Mouse (Mus musculus) forebrain, embryonic 14.5 days (tissue): ENCODE measurements around the gene Aire. TPM values are rescaled to one million over a fixed set of nuclear protein-coding genes. Genes with fewer than 3 reads are reported as not detected.
"Not testable (repeated sequence)": the region's sequence is repeated elsewhere in the genome, so short reads cannot be mapped to it uniquely, and the experiment has no call there.

Source experiments
- ATAC-seq: fragments of 200-750 bp; cut with Nextera tagmentation; 2 replicates; pipeline ENCODE4 v1.8.0; 2017; ENCODE audit warnings: mild to moderate bottlenecking, moderate library complexity
- DNase-seq: peaks from one replicate; pipeline ENCODE4 v3.0.0-alpha.2; 2015; ENCODE audit warnings: low spot score
- H3K27ac ChIP-seq: fragments of 300-500 bp; sonication (generic); 2 replicates; pipeline ENCODE4 v1.5.1; 2014; ENCODE audit warnings: low read depth, mild to moderate bottlenecking, control low read depth, low read length, moderate library complexity
- H3K27me3 ChIP-seq: fragments of 300-500 bp; sonication (generic); replicated peaks from 2 replicates; pipeline ENCODE4 v1.6.1; 2014; ENCODE audit warnings: low read length, control low read depth, mixed read lengths; ENCODE audit not compliant: control insufficient read depth, insufficient read depth
- H3K36me3 ChIP-seq: fragments of 300-500 bp; sonication (generic); 2 replicates; pipeline ENCODE4 v1.6.1; 2014; ENCODE audit warnings: low read length, control low read depth; ENCODE audit not compliant: control insufficient read depth, insufficient read depth
- H3K4me1 ChIP-seq: fragments of 300-500 bp; sonication (generic); 2 replicates; pipeline ENCODE4 v1.6.1; 2014; ENCODE audit warnings: antibody characterized with exemption, low read length, control low read depth; ENCODE audit not compliant: control insufficient read depth, insufficient read depth
- H3K4me2 ChIP-seq: fragments of 300-500 bp; sonication (generic); 2 replicates; pipeline ENCODE4 v1.6.1; 2014; ENCODE audit warnings: mild to moderate bottlenecking, control low read depth, low read length
- H3K4me3 ChIP-seq: fragments of 300-500 bp; sonication (generic); 2 replicates; pipeline ENCODE4 v1.5.1; 2014; ENCODE audit warnings: low read depth, low read length, control low read depth
- H3K9ac ChIP-seq: fragments of 300-500 bp; sonication (generic); 2 replicates; pipeline ENCODE4 v1.6.1; 2014; ENCODE audit warnings: mild to moderate bottlenecking, low read length, control low read depth, moderate library complexity
- H3K9me3 ChIP-seq: fragments of 300-500 bp; sonication (generic); replicated peaks from 2 replicates; pipeline ENCODE4 v1.6.1; 2016; ENCODE audit warnings: low read length, control low read depth, mixed read lengths; ENCODE audit not compliant: control insufficient read depth
- WGBS: fragments of 180-500 bp; shearing (Covaris S2); extraction: QIAGEN DNeasy Blood & Tissue Kit; methylation state at CpG from one replicate; pipeline ENCODE4 v1.1.7; 2014; 5-methylcytosine and 5-hydroxymethylcytosine counted together
- polyA plus RNA-seq: library from polyadenylated mRNA; unstranded; fragments of >200 nt; fragmentation: Nextera tagmentation; extraction: Ambion mirVana; gene quantifications from 2 replicates; pipeline ENCODE4 v1.2.1, GENCODE M21; 2014

Gene Aire
- polyA plus RNA-seq, 1 experiment from 2014 or later, result 0.14 TPM

DNA sequence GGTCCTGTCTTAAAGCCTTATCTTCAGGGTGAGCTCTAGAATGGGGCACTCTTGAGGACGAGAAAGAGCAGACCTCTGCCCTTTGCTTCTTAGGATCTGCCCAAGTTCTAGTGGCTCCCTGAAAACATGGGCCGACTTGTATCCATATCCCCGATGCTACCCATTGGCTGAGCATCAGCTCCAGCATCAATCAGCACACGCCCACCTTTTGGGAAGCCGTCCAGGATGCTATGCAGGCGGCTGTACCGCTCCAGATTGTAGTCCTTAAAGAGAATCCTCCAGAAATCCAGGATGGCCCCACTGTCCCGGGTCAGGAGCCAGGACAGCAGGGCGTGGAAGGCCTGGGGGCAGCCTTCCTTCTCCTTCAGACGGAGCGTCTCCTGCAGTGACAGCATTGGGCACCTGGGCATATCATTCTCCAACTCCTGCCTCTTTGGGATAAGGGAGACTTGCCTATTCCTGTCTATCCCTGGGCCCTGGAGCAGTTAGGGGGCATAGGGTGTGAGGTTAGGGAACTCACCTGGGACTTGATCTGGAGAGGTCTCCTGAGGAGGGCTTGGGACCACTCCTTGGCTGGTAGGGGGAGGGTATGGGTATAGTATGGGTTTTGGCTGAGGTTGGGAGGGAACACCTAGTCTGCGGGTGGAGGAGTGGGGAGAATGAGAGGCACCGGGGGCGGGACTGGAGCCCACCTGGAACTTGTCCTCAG lies 559 bp downstream of the Aire start:
- H3K27ac ChIP-seq, result no peak overlapping the region
- 62% methylated on average over 14 of the region's 14 CpGs for WGBS
- no peak overlapping the region; the same call in 1 of the 2 replicates for H3K9ac ChIP-seq
- H3K4me2 ChIP-seq, result peak overlapping the region; percentile 46
- DNase-seq, result no peak
- no peaks in the 10 kb centered on the region for H3K9me3 ChIP-seq
- no peak; the same call in none of the 2 replicates for ATAC-seq
- H3K4me1 ChIP-seq, result no peaks in the 10 kb centered on the region
- H3K4me3 ChIP-seq, result peak overlapping the region; percentile 17
- H3K36me3 ChIP-seq, result no peaks in the 10 kb centered on the region
- H3K27me3 ChIP-seq, result no peaks in the 10 kb centered on the region

- no peaks in the 10 kb centered on the region for H3K36me3 ChIP-seq
- ATAC-seq (no peak), DNase-seq (no peak)
- WGBS, result 81% methylated on average over 7 of the region's 7 CpGs
- H3K4me1 ChIP-seq, result no peaks in the 10 kb centered on the region
- H3K9me3 ChIP-seq, result no peaks in the 10 kb centered on the region
- H3K4me3 ChIP-seq, result no peak overlapping the region
- no peak overlapping the region for H3K27ac ChIP-seq
- H3K9ac ChIP-seq, result no peak overlapping the region
- no peak overlapping the region for H3K4me2 ChIP-seq
- no peaks in the 10 kb centered on the region for H3K27me3 ChIP-seq
Observed at GRCm38 (mm10) chr10:78042096-78042495, 1.3 kb downstream of the Aire start.

DNA sequence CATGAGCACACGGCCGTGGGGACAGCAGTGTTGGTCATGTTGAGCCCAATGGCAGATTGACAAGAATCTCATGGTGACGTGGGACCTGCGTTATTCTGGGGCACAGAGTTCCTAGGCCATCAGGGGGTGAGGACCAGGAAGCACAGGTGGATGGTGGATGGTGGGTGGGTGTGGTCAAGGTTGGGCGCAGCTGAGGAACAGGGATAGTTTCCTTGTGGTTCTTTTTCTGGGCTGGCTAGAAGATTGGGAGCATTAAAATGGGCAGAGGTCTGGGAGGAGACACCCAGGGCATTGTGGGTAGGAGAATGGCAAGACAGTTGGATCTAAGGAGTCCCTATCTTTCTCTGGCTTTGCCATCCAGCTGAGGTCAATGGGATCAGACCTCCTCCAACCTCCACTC lies 1.8 kb downstream of the Aire start, which contains the start of gene Dnmt3l:
TSS of gene Dnmt3l (plus strand) at position 301 of the 400 bp plus-strand sequence.
- 89% methylated on average over 5 of the region's 5 CpGs for WGBS
- H3K9ac ChIP-seq, result no peak within 1 kb of the TSS
- DNase-seq, result no peak
- no peak for ATAC-seq
- no peaks in the 10 kb centered on the region for H3K4me1 ChIP-seq
- no peak within 1 kb of the TSS for H3K4me2 ChIP-seq
- H3K27ac ChIP-seq, result no peak within 1 kb of the TSS
- no peaks in the 10 kb centered on the region for H3K9me3 ChIP-seq
- H3K27me3 ChIP-seq, result no peaks in the 10 kb centered on the region
- no peaks in the 10 kb centered on the region for H3K36me3 ChIP-seq
- H3K4me3 ChIP-seq, result no peak within 1 kb of the TSS

- WGBS, result 89% methylated on average over 4 of the region's 4 CpGs
- DNase-seq, result no peak
- H3K27ac ChIP-seq, result no peak overlapping the region
Observed at GRCm38 (mm10) chr10:78037139-78037538, 6.3 kb downstream of the Aire start.

GRCm38 (mm10) chr10:78031987-78032386 lies 11.4 kb downstream of the Aire start:
- Histone ChIP-seq H3K4me2 (no peak overlapping the region), H3K9ac (no peak overlapping the region), H3K27me3 (no peaks in the 10 kb centered on the region), H3K36me3 (no peaks in the 10 kb centered on the region), H3K4me3 (no peak overlapping the region), H3K4me1 (no peaks in the 10 kb centered on the region), H3K27ac (no peak overlapping the region), H3K9me3 (no peaks in the 10 kb centered on the region)
- 86% methylated on average over 2 of the region's 2 CpGs for WGBS
- no peak for DNase-seq
- ATAC-seq, result no peak

More at GRCm38 (mm10) chr10:78037139-78037538, 6.3 kb downstream of the Aire start:
- H3K4me3 ChIP-seq, result no peak overlapping the region
- no peaks in the 10 kb centered on the region for H3K4me1 ChIP-seq
- H3K36me3 ChIP-seq, result no peaks in the 10 kb centered on the region
- H3K27me3 ChIP-seq, result no peaks in the 10 kb centered on the region
- H3K9me3 ChIP-seq, result no peaks in the 10 kb centered on the region
- ATAC-seq, result no peak
- H3K9ac ChIP-seq, result no peak overlapping the region
- H3K4me2 ChIP-seq, result no peak overlapping the region

DNA sequence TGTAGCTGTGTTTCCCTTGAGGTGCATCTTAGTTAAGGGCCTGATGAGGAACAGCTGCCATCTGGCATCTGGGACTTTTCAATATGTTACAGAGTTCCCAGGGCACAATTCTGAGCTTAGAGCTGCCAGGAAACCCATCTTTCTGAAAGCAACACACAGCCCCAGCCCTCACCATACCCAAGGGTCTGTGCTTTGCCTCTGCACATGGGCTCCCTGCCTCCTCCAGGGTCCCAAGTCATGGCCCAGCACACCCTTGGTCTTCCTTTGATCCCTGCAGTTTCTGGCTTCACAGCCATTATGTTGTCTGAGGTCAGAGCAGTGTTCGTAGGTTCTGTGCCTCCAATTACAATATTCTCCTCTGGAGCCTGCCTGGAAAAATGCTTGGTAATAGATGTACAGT lies 14.3 kb downstream of the Aire start:
- Histone ChIP-seq H3K4me3 (no peak overlapping the region), H3K4me2 (no peak overlapping the region), H3K9me3 (no peaks in the 10 kb centered on the region), H3K4me1 (no peaks in the 10 kb centered on the region), H3K27ac (no peak overlapping the region), H3K36me3 (no peaks in the 10 kb centered on the region), H3K27me3 (0 out of 2 replicates have a peak, but pooled peaks cover 3% of the 10 kb centered on the region), H3K9ac (no peak overlapping the region)
- no peak for DNase-seq
- 94% methylated on average over 1 of the region's 1 CpGs for WGBS
- no peak for ATAC-seq

DNA sequence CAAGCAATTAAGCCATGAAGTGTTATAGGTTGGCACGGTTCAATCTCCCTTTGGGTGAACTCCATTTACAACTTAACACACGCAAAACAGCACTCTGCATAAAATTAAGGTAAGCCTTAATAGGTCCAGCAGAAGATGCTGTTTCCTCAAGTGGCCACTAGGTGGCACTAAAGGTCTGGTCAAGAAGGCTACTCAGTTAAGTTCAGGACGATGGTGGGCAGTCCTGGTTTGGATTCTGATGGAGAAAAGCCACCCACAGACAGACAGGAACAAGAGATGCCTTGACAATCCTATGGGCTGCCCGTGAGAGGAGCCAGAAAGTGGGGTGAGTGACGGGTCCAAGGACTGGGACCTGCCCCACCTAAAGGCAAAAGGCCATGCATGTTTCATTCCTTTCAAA lies 15.3 kb downstream of the Aire start:
- ATAC-seq, result peak; percentile 86; the same call in 1 of the 2 replicates
- WGBS, result 4% methylated on average over 5 of the region's 5 CpGs
- Histone ChIP-seq H3K4me3 (no peak overlapping the region), H3K27me3 (0 out of 2 replicates have a peak, but pooled peaks cover 3% of the 10 kb centered on the region), H3K36me3 (no peaks in the 10 kb centered on the region), H3K9ac (no peak overlapping the region), H3K4me1 (no peaks in the 10 kb centered on the region), H3K27ac (no peak overlapping the region), H3K9me3 (no peaks in the 10 kb centered on the region), H3K4me2 (no peak overlapping the region)
- peak; percentile 91 for DNase-seq

DNA sequence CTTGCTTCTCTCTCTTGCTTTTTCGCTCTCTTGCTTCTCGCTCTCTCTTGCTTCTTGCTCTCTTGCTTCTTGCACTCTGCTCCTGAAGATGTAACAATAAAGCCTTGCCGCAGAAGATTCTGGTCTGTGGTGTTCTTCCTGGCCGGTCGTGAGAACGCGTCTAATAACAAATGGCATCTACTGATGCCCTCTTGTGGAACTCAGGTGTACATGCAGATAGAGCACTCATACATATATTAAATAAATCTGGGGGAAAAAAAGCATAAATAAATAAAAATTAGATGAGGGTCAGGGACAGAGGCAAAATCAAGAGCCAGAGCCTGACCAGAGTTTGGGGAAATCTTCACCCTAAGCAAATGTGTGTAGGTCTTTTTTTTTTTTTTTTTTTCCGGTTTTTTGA lies 18.0 kb downstream of the Aire start:
- H3K4me2 ChIP-seq, H3K4me3 ChIP-seq, H3K9ac ChIP-seq, H3K27ac ChIP-seq, ATAC-seq, H3K4me1 ChIP-seq, H3K27me3 ChIP-seq, H3K9me3 ChIP-seq, H3K36me3 ChIP-seq: not testable (repeated sequence)
- DNase-seq, result peak; percentile 27
- 66% methylated on average over 6 of the region's 8 CpGs for WGBS

GRCm38 (mm10) chr10:78019984-78020383 lies 23.4 kb downstream of the Aire start:
- not testable (repeated sequence) for H3K9ac ChIP-seq

More at GRCm38 (mm10) chr10:78019984-78020383, 23.4 kb downstream of the Aire start:
- H3K9me3 ChIP-seq, H3K4me3 ChIP-seq, H3K27me3 ChIP-seq, H3K4me1 ChIP-seq, ATAC-seq, DNase-seq, H3K36me3 ChIP-seq, H3K27ac ChIP-seq, H3K4me2 ChIP-seq: not testable (repeated sequence)
- WGBS, result 90% methylated on average over 6 of the region's 11 CpGs
